Mouse (Mus musculus) inflammation-experienced regulatory T-cells, adult 6 months (primary cell): ENCODE measurements around the gene Dlgap4. TPM values are rescaled to one million over a fixed set of nuclear protein-coding genes. Genes with fewer than 3 reads are reported as not detected.

Experiments
- polyA plus RNA-seq, 3 experiments: library from polyadenylated mRNA; unstranded; fragments of 100-300 nt; shearing (Covaris generic); gene quantifications; one replicate each; pipeline ENCODE4 v1.2.1; 2017

The Dlgap4 gene
- polyA plus RNA-seq, 3 experiments from 2014 or later = 58.0 to 75.9 (median 74.7) TPM

Other genes with a start within 250 kb of the Dlgap4 start
- under 1 TPM in 2 of 3 experiments, not detected in 1; 0.07 to 0.09 TPM for gene Epb41l1, start 192.8 kb upstream of the Dlgap4 start, polyA plus RNA-seq
- 10 to 100 TPM; 28.5 to 34.5 (median 31.8) TPM for gene Aar2, start 66.1 kb upstream of the Dlgap4 start, polyA plus RNA-seq
- gene Myl9, start 161.7 kb downstream of the Dlgap4 start, polyA plus RNA-seq = not detected
- gene Tgif2, start 226.3 kb downstream of the Dlgap4 start, polyA plus RNA-seq = 1 to 10 TPM; 3.1 to 9.7 (median 4.6) TPM
- 10 to 100 TPM; 13.4 to 30.1 (median 27.0) TPM for gene 4930518I15Rik, start 244.2 kb downstream of the Dlgap4 start, polyA plus RNA-seq
- 1 to 10 TPM; 3.3 to 4.6 (median 3.3) TPM for gene Rab5if, start 249.4 kb downstream of the Dlgap4 start, polyA plus RNA-seq